Mouse (Mus musculus): ENCODE results near the gene Tmem120a.

DNA sequence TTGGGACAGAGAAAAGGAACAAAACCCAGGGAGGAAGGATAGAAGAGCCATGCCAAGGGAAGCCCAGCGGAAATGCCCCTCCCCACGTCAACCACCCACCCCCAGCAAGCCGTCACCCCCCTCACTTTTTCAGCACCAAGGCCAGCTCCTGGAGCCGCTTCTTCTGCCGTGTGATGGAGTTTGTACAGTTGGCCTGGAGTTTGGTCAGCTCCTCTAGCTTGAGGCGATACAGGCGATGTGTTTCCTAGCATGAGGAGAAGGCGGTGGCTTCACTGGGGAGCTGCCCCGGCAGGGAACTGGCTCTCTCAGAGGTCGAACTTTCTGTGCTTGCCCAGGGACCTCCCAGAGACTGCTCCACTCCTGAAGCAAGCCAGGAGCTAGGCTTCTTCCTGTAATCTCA lies 2.1 kb downstream of the Tmem120a start:
- no peak for TF ChIP-seq CTCF (IDR thresholded peaks at IDR 0.05; ENCODE audit: low read depth)
- no peak for TF ChIP-seq EP300 (IDR thresholded peaks at IDR 0.05; ENCODE audit: low read depth)

Measured in liver, embryonic 14.5 days (tissue).